Mouse (Mus musculus) lung, postnatal 0 days (tissue): ENCODE measurements around the gene Dync1li2. TPM values are rescaled to one million over a fixed set of nuclear protein-coding genes. Genes with fewer than 3 reads are reported as not detected.

Experiments used
- ATAC-seq: fragments of 200-750 bp; cut with Nextera tagmentation; 2 replicates; pipeline ENCODE4 v1.8.0; 2017; ENCODE audit warnings: moderate library complexity
- DNase-seq: peaks from one replicate; pipeline ENCODE4 v3.0.0-alpha.2; 2016; ENCODE audit warnings: low spot score
- H3K27ac ChIP-seq: fragments of 300-500 bp; sonication (generic); 2 replicates; pipeline ENCODE4 v1.5.1; 2014; ENCODE audit warnings: antibody characterized with exemption, mild to moderate bottlenecking, low read length, mixed read lengths
- H3K27me3 ChIP-seq: fragments of 300-500 bp; sonication (generic); replicated peaks from 2 replicates; pipeline ENCODE4 v1.6.1; 2014; ENCODE audit warnings: low read length, mixed read lengths; ENCODE audit not compliant: insufficient read depth
- H3K36me3 ChIP-seq: fragments of 300-500 bp; sonication (generic); 2 replicates; pipeline ENCODE4 v1.6.1; 2014; ENCODE audit warnings: low read length, mixed read lengths; ENCODE audit not compliant: insufficient read depth
- H3K4me1 ChIP-seq: fragments of 300-500 bp; sonication (generic); 2 replicates; pipeline ENCODE4 v1.6.1; 2014; ENCODE audit warnings: antibody characterized with exemption, low read depth, low read length, mixed read lengths; ENCODE audit not compliant: insufficient read depth
- H3K4me2 ChIP-seq: fragments of 300-500 bp; sonication (generic); replicated peaks from 2 replicates; pipeline ENCODE4 v1.6.1; 2014; ENCODE audit warnings: low read depth, mild to moderate bottlenecking, low read length, moderate library complexity, mixed read lengths
- H3K4me3 ChIP-seq: fragments of 300-500 bp; sonication (generic); 2 replicates; pipeline ENCODE4 v1.5.1; 2014; ENCODE audit warnings: low read depth, low read length
- H3K9ac ChIP-seq: fragments of 300-500 bp; sonication (generic); replicated peaks from 2 replicates; pipeline ENCODE4 v1.6.1; 2014; ENCODE audit warnings: low read depth, mild to moderate bottlenecking
- H3K9me3 ChIP-seq: fragments of 300-500 bp; sonication (generic); 2 replicates; pipeline ENCODE4 v1.6.1; 2016; ENCODE audit warnings: low read length, mixed read lengths
- CTCF ChIP-seq: IDR thresholded peaks from 2 replicates; pipeline ENCODE4 v1.5.1; 2016; ENCODE audit warnings: antibody characterized with exemption, mild to moderate bottlenecking
- EP300 ChIP-seq: IDR thresholded peaks from 2 replicates; pipeline ENCODE4 v1.6.1; 2016; ENCODE audit warnings: antibody characterized with exemption, mild to moderate bottlenecking, control low read depth
- WGBS: fragments of 180-500 bp; shearing (Covaris S2); extraction: QIAGEN DNeasy Blood & Tissue Kit; methylation state at CpG from one replicate; pipeline ENCODE4 v1.1.7; 2014; 5-methylcytosine and 5-hydroxymethylcytosine counted together
- polyA plus RNA-seq: library from polyadenylated mRNA; unstranded; fragments of >200 nt; fragmentation: Nextera tagmentation; extraction: Ambion mirVana; gene quantifications from 2 replicates; pipeline ENCODE4 v1.2.1, GENCODE M21; 2015

The Dync1li2 gene
- polyA plus RNA-seq, 1 experiment from 2014 or later: 39.4 TPM

- H3K4me2 ChIP-seq: no peak overlapping the region
- peak; percentile 68 for DNase-seq
- WGBS: 32% methylated on average over 14 of the region's 14 CpGs
These were observed 67.7 kb downstream of the Dync1li2 start for GRCm38 (mm10) chr8:104374864-104375846.

GRCm38 (mm10) chr8:104374269-104374668, 68.6 kb downstream of the Dync1li2 start:
- no peak for DNase-seq
- TF ChIP-seq CTCF (no peak), EP300 (no peak)
- WGBS: 69% methylated on average over 11 of the region's 11 CpGs
- no peaks in the 10 kb centered on the region for H3K27me3 ChIP-seq
- no peaks in the 10 kb centered on the region for H3K9me3 ChIP-seq
- H3K4me2 ChIP-seq: no peak overlapping the region
- H3K4me3 ChIP-seq: no peak overlapping the region
- H3K9ac ChIP-seq: no peak overlapping the region
- no peak for ATAC-seq
- H3K27ac ChIP-seq: no peak overlapping the region
- no peaks in the 10 kb centered on the region for H3K36me3 ChIP-seq
- H3K4me1 ChIP-seq: peaks cover 17% of the 10 kb centered on the region; the same call in 1 of the 2 replicates

More at GRCm38 (mm10) chr8:104374864-104375846, 67.7 kb downstream of the Dync1li2 start:
- Histone ChIP-seq H3K4me3 (no peak overlapping the region), H3K36me3 (no peaks in the 10 kb centered on the region), H3K27ac (peak overlapping the region; percentile 34), H3K27me3 (no peaks in the 10 kb centered on the region), H3K9me3 (no peaks in the 10 kb centered on the region), H3K9ac (no peak overlapping the region), H3K4me1 (peaks cover 17% of the 10 kb centered on the region; the same call in 1 of the 2 replicates)
- ATAC-seq: peak; percentile 64
- TF ChIP-seq EP300 (no peak), CTCF (no peak)

GRCm38 (mm10) chr8:104373779-104374178, 69.1 kb downstream of the Dync1li2 start:
- Histone ChIP-seq H3K4me1 (peaks cover 17% of the 10 kb centered on the region; the same call in 1 of the 2 replicates), H3K9me3 (no peaks in the 10 kb centered on the region), H3K4me3 (no peak overlapping the region), H3K27ac (no peak overlapping the region), H3K9ac (no peak overlapping the region), H3K27me3 (no peaks in the 10 kb centered on the region), H3K4me2 (no peak overlapping the region), H3K36me3 (no peaks in the 10 kb centered on the region)
- DNase-seq: peak; percentile 75
- peak; percentile 62 for ATAC-seq
- TF ChIP-seq EP300 (no peak), CTCF (peak; percentile 55)
- WGBS: 65% methylated on average over 11 of the region's 11 CpGs

- H3K9ac ChIP-seq: no peak overlapping the region
- 90% methylated on average over 6 of the region's 6 CpGs for WGBS
- no peak for TF ChIP-seq EP300
- no peak for TF ChIP-seq CTCF
These were observed 71.7 kb downstream of the Dync1li2 start for GRCm38 (mm10) chr8:104371121-104371520.

GRCm38 (mm10) chr8:104370071-104370470, 72.8 kb downstream of the Dync1li2 start:
- Histone ChIP-seq H3K4me1 (peaks cover 4% of the 10 kb centered on the region; the same call in 1 of the 2 replicates), H3K27ac (no peak overlapping the region), H3K27me3 (no peaks in the 10 kb centered on the region), H3K9ac (no peak overlapping the region), H3K36me3 (no peaks in the 10 kb centered on the region), H3K4me2 (no peak overlapping the region), H3K4me3 (no peak overlapping the region), H3K9me3 (no peaks in the 10 kb centered on the region)
- no peak for TF ChIP-seq EP300
- no peak for TF ChIP-seq CTCF
- 56% methylated on average over 6 of the region's 6 CpGs for WGBS
- no peak for ATAC-seq
- DNase-seq: no peak

More at GRCm38 (mm10) chr8:104371121-104371520, 71.7 kb downstream of the Dync1li2 start:
- Histone ChIP-seq H3K36me3 (no peaks in the 10 kb centered on the region), H3K4me3 (no peak overlapping the region), H3K27me3 (no peaks in the 10 kb centered on the region), H3K9me3 (no peaks in the 10 kb centered on the region), H3K4me1 (peaks cover 13% of the 10 kb centered on the region; the same call in 1 of the 2 replicates), H3K27ac (no peak overlapping the region), H3K4me2 (no peak overlapping the region)
- DNase-seq (no peak), ATAC-seq (no peak)

- no peaks in the 10 kb centered on the region for H3K36me3 ChIP-seq
- H3K4me3 ChIP-seq: no peak overlapping the region
- H3K4me2 ChIP-seq: no peak overlapping the region
- DNase-seq: no peak
- TF ChIP-seq CTCF (no peak), EP300 (no peak)
- no peaks in the 10 kb centered on the region for H3K9me3 ChIP-seq
- H3K27me3 ChIP-seq: no peaks in the 10 kb centered on the region
- no peaks in the 10 kb centered on the region; the same call in 1 of the 2 replicates for H3K4me1 ChIP-seq
- H3K27ac ChIP-seq: no peak overlapping the region
- H3K9ac ChIP-seq: no peak overlapping the region
- ATAC-seq: no peak
- 62% methylated on average over 12 of the region's 12 CpGs for WGBS
These were observed 73.3 kb downstream of the Dync1li2 start for GRCm38 (mm10) chr8:104369591-104369990.

Other genes with a start within 250 kb of the Dync1li2 start
- 16.8 and 17.7 TPM in 2 replicates for gene Tk2, start 194.5 kb downstream of the Dync1li2 start, polyA plus RNA-seq
- gene Cklf, start 192.2 kb downstream of the Dync1li2 start, polyA plus RNA-seq: 29.2 and 33.2 TPM in 2 replicates
- not detected in 2 replicates for gene Cmtm2a, start 149.9 kb downstream of the Dync1li2 start, polyA plus RNA-seq
- not detected in 2 replicates for gene Gm45711, start 133.0 kb downstream of the Dync1li2 start, polyA plus RNA-seq
- gene Cmtm1, start 132.9 kb downstream of the Dync1li2 start, polyA plus RNA-seq: not detected in 2 replicates
- not detected in 2 replicates for gene Gm11020, start 121.5 kb downstream of the Dync1li2 start, polyA plus RNA-seq
- not detected in 2 replicates for gene Cmtm2b, start 120.8 kb downstream of the Dync1li2 start, polyA plus RNA-seq
- 98.3 and 117 TPM in 2 replicates for gene Cmtm3, start 103.6 kb downstream of the Dync1li2 start, polyA plus RNA-seq
- gene Cmtm4, start 47.2 kb downstream of the Dync1li2 start, polyA plus RNA-seq: 3.5 TPM in 2 replicates
- 0.14 and 0.27 TPM in 2 replicates for gene Terb1, start 66.9 kb upstream of the Dync1li2 start, polyA plus RNA-seq
- 57.9 and 58.9 TPM in 2 replicates for gene Nae1, start 91.6 kb upstream of the Dync1li2 start, polyA plus RNA-seq
- gene Car7, start 91.6 kb upstream of the Dync1li2 start, polyA plus RNA-seq: 0.84 and 0.87 TPM in 2 replicates
- 5.9 and 6.0 TPM in 2 replicates for gene Pdp2, start 148.4 kb upstream of the Dync1li2 start, polyA plus RNA-seq
- gene Cdh16, start 181.3 kb upstream of the Dync1li2 start, polyA plus RNA-seq: 13.8 and 17.2 TPM in 2 replicates
- gene Rrad, start 188.3 kb upstream of the Dync1li2 start, polyA plus RNA-seq: 19.9 and 22.6 TPM in 2 replicates
- 70.2 and 72.9 TPM in 2 replicates for gene Ciao2b, start 198.9 kb upstream of the Dync1li2 start, polyA plus RNA-seq